Mouse (Mus musculus) adrenal gland, adult 18-20 months (tissue): ENCODE measurements at regions not wholly inside any gene's neighbourhood (a gene's known extent, or its start where the extent isn't known, plus 50 kb on each side); places are given as distances from the start of the nearest gene placed in this dataset.
"Not testable (repeated sequence)": the region's sequence is repeated elsewhere in the genome, so short reads cannot be mapped to it uniquely, and the experiment has no call there.

ENCODE experiments used
- DNase-seq, 2 experiments: peaks; one replicate each; pipeline ENCODE4 v3.0.0; 2021 to 2022; ENCODE audit warnings: low spot score in 2 of 2

DNA sequence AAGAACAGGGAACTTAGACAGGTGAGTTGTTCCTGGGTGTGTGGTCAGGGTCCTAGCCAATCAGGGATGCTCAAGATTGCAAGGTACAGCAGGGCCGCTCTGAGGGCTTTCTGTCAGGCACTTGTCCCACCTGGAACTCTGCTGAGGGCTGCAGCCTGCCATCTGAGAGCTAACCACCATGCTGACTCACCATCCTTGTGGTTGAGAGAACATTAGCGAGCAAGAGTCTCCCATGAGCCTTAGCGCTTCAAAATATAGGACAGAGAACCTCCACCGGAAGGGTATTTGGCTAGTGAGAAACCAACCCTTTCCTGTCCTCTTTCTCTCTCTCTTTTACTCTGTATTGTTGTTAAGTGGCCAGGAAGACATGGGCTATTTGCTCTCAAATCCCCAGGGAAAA is 104.1 kb upstream of the Rasgrp1 start:
- DNase-seq = no peak

GRCm38 (mm10) chr2:117450172-117450865 is 107.5 kb upstream of the Rasgrp1 start:
- DNase-seq = no peak

DNA sequence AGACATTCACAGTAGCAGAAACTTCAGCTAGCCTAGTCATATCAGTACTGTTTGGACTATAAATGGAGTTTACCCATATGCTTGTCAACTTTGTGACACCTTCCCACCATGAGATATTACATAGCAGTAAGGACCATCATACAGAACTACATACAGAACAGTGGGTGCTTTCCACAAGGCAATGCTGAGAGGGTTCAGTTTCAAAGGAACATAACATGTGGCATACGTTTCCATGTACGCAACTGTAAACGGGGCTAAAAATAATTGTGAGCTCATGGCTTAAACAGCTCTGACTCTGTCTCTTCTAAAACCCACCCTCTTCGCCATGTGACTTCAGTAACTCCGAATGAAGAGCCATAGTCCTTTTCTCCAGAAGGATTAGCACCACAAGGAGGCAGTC is 109.0 kb upstream of the Rasgrp1 start:
- DNase-seq = no peak

GRCm38 (mm10) chr2:117455021-117455739 is 112.4 kb upstream of the Rasgrp1 start:
- no peak for DNase-seq

DNA sequence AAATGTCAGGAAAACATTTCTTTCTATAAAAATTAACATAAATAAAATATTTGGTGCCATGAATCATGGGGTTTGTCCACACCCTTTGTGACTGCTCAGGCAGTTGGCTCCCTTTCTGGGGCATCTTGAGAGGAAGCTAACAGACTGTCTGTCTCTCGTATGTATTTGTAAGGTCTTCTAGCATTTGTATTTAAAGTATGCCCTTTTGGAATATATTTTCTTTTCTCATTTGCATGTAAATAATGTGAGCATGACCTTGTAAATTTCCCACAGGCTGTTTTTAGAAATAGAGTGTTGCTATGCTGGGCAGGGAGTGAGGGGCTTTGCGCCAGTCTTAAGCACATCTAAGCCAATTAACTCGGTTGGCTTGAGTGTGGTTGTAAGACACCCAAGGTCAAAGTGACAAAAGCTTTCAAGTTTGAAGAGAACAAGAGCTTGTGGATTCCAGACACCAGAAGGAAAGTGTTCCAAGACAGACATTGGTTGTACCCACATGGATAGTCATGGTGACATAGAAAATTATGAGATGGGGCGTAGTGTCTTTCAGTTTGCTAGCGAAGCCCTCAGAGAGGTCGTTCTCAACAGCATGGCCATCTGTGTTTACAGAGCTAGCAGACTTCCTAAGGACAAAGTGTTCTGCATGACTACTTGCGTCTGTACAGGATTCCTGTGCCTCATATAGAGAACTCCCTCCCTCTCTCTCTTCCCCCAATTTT is 113.1 kb upstream of the Rasgrp1 start:
- DNase-seq = no peak

DNA sequence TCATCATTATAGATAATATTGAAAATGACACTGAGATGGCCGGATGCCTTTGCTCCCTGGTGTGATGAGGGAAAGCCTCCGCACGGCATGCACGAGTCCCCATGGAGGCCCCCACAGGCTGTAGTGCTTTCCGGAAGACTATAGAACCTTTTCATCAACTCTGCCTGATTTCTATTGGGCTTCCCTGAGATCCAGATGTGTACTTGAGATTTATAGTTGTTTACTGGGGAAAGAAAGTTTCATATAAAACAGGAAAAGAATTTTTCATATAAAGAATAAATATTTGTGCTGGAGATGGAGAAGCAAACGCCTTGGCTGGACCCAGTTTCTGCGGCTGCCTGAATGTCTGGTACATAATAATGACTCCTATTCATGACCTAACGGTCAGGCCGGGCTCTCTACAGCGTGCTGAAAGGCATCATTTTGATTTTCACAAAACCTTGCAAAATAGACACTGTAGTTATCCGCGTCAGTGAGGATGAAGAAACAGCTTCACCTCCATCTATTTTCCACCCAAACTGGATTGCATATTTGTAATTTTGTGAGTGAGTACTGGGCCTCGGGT is 113.7 kb upstream of the Rasgrp1 start:
- DNase-seq = no peak

GRCm38 (mm10) chr2:117461541-117462290 is 118.9 kb upstream of the Rasgrp1 start:
- no peak for DNase-seq

DNA sequence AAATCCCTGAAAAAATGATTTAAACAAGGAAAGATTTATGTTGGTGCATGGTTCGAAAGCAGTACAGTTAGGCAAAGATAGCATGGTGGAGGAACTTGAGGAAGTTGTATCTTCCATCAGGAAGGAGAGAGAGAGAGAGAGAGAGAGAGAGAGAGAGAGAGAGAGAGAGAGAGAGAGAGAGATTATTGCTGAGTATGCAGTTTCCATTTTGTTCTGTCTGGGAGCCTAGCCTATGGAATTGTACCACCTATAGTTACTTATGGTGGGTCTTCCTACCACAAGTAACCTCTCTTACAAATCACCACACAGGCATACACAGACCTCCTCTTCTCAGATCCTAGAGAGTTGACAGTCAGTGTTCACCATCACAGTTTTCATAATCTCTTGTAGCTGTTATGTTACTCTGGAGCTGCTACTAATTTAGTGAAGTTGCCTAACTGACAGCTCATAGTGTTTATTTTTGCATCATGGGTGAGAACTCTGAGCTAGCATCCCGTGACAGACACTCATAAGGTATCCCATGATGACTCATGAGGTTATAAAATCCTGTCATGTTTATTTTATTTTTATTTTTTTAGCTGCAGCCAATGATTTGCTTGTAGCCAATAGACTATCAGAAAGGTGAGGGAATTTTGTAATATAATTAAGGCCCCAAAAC is 132.2 kb upstream of the Rasgrp1 start:
- no peak for DNase-seq

GRCm38 (mm10) chr2:117475561-117475960 is 132.8 kb upstream of the Rasgrp1 start:
- DNase-seq = no peak

- DNase-seq = not testable (repeated sequence)
Measured at GRCm38 (mm10) chr2:117477503-117477902, 134.7 kb upstream of the Rasgrp1 start.

DNA sequence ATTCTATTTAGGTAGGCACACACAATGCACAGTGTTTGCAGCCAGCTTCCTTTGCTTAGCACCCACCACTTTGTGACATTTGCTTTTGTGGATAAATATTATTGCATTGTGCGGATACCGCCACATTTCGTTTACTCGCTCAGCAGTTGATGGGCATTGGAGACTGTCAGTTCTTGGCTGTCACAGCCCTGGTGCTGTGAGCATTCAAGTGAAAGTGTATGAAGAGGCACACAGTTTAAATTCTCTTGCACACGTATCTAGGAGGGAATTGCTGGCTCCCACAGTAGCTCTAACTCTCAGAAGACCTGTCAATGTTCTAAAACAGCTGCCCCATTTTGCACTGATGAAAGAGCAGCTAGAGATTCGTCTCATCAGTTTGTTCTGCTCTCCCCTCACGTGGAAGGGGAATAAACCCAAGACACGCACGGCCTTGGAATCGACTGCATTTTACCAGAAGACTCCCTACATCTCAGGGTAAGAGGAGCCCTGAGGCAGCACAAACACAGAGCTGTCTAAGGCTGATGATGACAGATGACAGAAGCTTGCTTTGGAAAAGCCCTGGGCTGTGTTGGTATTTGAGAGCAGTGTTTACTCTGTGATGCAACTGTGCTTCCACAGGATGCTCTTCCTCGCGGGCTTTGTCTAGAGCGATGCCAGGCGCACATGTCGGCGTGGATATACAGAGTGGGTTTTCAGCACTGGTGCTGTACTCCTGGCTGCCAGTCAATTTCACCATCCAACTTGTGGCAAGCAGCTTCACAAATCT is 136.6 kb upstream of the Rasgrp1 start:
- DNase-seq = not testable (repeated sequence)

DNA sequence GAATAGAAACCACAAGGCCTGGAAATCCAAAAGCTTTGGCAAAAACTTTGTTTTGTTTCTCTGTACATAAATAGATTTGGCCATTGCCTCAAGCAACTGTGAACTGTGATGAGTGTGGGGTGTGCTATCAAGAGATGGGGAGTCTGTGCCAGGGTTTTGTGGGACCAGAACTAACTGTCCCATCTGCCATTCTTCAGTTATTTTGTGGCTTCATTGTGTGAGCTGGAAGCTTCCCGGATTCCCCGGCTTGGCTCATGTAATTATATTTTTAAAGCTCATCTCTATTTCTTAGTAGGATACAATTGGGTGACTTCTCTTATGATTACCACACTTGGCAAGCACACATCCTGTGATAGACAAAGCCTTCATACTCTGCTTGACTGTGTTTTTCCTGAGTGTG is 143.6 kb upstream of the Rasgrp1 start:
- no peak for DNase-seq

DNA sequence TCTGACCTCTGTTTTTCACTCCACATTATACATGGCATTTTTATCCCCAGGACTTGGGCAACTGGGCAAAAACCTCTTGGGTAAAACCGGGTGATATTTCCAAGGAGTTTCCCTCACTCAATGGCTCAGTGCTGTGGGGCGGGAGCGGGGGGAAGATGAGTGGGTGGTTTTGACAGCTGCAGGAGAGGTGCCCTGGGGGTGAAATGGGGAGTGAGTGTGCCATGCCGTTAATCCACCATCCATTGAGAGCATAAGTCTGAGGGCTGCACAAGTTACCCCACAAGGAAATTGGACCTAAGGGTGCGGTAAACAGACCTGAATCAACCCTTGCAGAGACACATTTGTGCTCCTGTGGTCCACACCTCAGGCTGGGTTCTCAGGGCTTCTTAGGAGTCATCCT is 155.8 kb upstream of the Rasgrp1 start:
- DNase-seq = no peak

GRCm38 (mm10) chr2:117502611-117503010 is 159.8 kb upstream of the Rasgrp1 start:
- no peak for DNase-seq

- DNase-seq = no peak
Measured at GRCm38 (mm10) chr2:117511737-117512136, 168.9 kb upstream of the Rasgrp1 start.

- peak in 1 of 2 experiments; percentile 8 for DNase-seq
Measured at GRCm38 (mm10) chr2:117512551-117512950, 169.8 kb upstream of the Rasgrp1 start.

- DNase-seq = no peak
Measured at GRCm38 (mm10) chr2:117524437-117524836, 181.6 kb upstream of the Rasgrp1 start.

DNA sequence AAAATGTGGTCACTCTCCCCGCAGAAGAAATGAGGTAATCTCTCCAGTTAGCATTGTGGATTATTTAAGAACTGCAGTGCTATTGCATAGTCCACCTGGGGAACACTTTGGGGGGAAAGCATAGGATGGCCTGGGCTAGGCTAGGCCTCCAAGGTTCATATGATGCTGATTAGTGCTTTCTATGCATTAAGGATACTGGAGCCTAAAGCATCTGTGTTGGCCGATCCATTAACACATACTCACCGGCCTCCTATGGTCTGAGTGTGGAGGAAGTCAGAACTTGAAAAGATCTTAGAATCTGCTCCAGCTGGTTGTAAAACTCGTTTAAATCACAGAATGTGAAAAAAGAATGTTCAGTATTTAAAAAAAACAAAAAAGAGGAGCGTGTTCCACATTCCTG is 196.1 kb upstream of the Rasgrp1 start:
- DNase-seq = no peak

GRCm38 (mm10) chr2:117539285-117539684 is 196.5 kb upstream of the Rasgrp1 start:
- DNase-seq = no peak

DNA sequence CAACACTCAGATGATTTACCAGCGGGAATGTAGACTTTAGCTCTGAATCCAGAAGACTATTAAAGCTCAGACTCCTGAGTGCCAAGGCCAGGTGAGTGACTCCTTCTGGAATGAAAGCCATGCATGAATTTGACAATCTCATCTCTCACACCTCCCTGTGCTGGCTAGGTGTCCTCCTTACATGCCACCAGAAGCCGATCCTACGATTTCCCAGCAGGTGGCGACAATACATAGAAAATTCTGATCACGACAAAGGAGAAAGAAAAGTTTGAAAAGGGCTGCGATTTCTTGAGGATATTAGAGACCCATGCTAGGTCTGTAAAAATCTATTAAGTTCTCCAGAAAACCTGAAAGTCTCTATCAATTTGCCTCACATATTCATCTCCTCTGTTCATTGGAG is 198.7 kb upstream of the Rasgrp1 start:
- DNase-seq = peak; percentile 52 to 58
